Mouse (Mus musculus) ES-Bruce4 (cell line): Measurements from ENCODE around the gene Nxph4.

Source experiments
- CTCF ChIP-seq: IDR thresholded peaks from one replicate; pipeline ENCODE4 v1.8.1; 2011; ENCODE audit warnings: low read depth, low read length
- EP300 ChIP-seq: IDR thresholded peaks from 2 replicates; pipeline ENCODE4 v1.6.1; 2011; ENCODE audit warnings: low read depth, low read length; ENCODE audit not compliant: insufficient read depth
- POLR2A ChIP-seq: IDR thresholded peaks from one replicate; pipeline ENCODE4 v1.8.1; 2011; ENCODE audit warnings: low read length; ENCODE audit not compliant: insufficient read depth

DNA sequence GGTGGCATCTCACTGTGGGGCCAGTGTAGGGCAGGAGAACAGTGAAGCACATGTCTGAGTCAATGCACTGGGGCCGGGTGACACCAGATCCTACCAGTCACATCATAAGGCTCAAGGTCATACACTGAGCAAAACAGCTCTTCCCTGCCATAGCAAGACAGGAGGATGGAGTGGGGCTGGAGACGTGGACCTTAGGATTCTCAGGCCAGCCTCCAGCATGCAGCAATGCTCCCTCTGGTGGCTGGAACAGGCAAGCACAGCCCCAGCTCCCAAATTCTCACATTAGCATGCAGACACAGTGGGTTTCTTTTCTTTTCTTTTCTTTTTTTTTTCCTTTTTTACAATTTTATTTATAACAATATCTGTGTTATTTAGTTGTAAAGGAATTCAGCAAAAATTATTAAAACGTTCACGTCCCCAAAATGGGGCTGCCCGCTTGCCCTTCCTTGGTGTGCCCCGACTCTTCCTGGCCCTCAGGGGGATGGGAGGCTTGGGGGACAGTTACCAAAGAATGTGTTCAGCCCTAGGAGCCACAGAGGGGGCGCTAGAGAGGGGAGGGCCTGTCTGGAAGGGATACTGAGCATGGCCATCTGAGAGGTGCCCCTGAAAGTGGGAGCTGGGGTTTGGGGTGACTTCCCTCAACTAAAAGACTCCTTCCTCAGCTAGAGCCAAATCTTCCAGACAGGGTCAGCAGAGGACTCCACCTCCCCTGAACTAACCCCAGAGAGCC is 3.7 kb upstream of the Nxph4 start:
- TF ChIP-seq POLR2A (no peak), CTCF (peak; percentile 98), EP300 (no peak)
